Mouse (Mus musculus) embryo, embryonic 11 days (tissue): Measurements from ENCODE around the gene Ranbp6.
A peak's percentile ranks its signal among the peaks of the same experiment; 100 is the strongest.

ENCODE experiments used
- DNase-seq: peaks from one replicate; pipeline ENCODE4 v3.0.0-alpha.2; 2015

The Ranbp6 gene

DNA sequence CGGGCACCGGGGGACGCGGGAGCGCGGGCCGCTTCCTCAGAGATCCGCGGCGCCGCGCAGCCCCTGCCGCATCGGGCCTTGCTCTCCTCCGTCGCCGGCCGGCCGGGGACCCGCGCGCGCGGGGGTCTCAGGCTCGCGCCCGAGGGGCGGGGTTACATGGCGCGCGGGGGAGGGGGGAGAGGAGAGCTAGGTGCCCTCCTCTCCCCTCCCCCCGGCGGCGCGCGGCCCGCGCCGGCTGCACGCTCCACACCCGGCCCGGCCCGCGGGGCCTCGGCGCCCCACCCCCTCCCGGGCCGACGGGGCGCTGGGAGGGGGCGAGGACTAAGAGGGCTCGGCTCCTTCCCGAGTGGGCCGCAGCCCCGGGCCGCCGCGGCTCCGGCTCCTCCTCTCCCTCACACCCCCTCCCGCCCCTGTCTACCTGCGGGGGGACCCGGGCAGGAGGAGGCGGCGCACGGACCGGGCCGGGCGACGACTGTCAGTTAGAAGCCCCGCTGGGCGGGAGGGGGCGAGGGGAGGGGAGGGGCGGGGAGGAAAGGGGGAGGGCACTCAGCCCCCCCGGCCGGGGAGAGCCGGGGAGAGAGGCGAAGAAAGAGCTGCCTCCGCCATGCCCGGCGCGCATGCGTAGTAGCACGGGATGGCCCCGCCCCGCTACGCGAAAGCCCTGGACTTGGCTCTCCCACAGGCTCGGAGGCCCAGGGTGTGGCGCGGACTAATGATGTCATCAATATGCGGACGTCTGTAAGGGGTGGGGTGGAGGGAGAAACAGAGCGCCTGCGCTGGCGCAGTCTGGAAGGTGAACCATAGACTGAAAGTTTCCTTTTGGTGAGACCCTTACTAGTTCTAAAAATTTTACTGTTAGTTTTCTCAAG, 6.6 kb downstream of the Ranbp6 start, which contains the start of gene 9930021J03Rik:
TSS of gene 9930021J03Rik (minus strand) at position 73 of the 869 bp plus-strand sequence.
- peak; percentile 98 for DNase-seq

DNA sequence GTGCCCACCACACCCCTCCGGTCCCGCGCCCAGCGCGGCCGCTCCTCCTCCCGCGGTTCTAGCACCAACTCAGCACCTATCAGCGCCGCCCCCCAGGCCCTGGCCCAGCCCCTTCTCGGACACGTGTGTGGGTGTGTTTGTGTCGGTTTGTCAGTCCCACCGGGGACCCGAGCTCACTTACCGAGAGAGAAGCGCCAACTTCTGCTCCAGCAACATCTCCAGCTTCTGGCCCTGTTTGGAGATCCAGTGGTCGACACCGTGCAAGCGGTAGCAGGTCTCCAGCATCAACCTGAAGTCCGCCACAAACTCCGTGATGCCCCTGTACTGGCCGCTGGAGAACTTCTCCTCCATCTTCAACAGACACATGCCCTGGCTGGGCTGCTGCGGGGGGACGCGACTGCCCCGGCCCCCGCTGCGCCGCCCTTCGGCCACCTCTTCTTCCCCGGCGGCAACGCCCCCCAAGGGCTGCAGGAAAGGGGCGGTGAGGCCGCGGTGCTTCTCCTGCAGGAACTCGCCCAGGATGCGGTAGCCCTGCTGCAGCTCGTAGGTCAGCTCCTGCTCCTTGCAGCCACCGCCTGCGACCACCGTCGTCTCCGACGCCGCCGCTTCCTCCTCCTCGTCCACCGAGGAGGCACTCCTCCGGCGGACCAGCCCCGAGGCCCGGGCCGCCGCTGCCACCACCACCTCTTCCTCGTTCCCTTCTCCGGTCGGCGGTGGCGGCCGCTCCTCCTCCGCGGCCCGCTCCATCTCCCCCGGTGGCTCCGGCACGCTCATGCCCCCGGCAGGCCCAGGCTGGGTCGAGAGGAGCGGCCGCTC, 7.5 kb downstream of the Ranbp6 start:
- DNase-seq: peak; percentile 82

DNA sequence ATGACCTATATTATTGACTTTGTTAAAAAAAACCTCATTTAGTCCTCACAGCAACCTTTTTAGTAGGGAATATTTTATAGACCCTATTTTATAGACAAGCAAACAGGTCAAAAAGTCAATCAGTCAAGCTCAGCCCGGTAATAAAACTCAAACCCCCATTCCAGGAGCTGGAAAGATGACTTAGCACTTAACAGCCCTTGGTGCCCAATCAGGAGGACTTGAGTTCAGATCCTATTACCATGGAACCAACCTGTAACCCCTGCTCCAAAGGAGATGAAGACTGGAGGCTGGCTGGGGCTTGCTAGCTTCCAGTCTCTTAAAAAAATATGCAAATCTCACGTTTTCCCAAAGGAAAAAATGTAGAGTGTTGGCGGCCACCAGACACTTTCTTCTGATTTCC, 8.8 kb downstream of the Ranbp6 start:
- no peak for DNase-seq

DNA sequence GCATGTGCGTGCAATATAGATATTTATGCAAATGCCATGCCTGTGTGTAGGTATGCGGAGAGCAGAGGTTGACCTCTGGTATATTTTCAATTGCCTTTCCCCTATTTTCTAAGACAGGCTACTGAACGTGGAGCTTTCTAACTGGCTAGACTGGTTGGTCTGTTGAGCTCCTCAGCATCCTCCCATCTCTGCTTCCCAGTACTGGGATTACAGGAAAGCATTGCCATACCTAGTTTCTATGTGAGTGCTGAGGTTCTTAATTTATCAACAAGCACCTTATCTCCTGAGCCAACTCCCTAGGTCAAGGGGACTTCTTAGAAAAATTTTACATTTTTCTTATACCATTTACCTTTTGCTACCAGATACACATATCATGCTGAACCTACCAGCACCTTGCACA, 15.4 kb downstream of the Ranbp6 start:
- DNase-seq: no peak

DNA sequence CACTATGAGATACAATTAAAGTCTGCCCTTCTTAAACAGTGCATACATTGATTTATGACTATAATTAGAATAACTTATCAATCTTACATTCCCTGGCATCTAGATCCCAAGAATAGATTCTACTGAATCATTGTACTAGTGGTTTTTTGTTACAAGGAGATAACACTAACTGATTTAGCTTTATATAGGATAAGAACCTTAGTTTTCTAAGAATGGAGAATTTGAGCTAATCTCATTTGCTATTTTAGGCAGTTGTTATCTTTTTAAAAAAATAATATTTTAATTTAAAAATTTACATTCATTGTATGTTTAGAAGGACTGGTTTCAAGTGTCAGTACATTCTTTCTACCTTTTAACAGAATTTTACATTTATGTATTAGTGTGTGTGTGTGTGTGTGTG, 24.8 kb downstream of the Ranbp6 start:
- no peak for DNase-seq

DNA sequence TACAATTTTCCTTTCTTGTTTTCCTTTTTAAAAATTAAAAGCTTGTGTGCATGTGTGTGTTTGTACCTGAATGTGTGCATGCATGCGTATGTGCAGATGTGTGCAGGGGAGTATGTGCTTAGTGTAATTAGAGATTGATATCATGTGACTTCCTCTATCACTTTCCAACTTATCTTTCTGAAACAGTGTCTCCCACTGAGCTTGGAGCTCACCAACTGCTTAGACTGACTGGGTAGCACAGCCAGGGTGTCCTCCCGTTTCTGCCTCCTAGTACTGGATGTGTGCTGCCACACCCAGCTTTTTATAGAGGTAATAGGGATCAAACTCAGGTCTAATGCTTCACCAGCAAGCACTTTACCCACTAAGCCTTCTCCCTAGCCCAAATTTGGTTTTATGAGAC, 29.9 kb downstream of the Ranbp6 start:
- DNase-seq: no peak
